ENCODE assay signal across 16 mouse cellular contexts in the genomic region with DNA sequence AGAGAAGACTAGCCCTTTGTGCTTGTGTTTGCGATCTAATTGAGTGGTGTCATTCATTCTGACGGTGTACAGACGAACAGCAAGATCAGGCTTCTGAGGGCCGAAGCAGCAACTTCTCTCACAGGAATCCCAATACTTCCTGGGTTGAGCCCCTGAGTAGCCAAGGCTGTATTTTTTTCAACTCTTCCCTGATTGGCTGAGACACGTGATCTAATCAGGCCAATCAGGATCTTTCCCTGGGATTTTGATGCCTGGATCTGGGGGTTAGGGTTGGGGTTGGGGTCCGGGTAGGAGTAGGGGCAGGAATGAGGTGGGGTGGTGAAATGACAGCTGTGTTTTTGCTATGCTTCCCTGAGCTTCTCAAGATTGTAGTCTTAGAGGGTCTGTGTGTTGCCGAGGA.
"Had no signal": no experiment of that assay in that cellular context is flagged by ENCODE, and none has a peak within 500 bp of the region (broad histone marks: within the 10 kb centered on the region; RNA-seq: fewer than 3 reads in every experiment).

No protein-coding gene starts in this region.

- DNase-seq: retina, postnatal 1 day; right cerebral cortex, adult 18-20 months; right cerebral cortex, postnatal 14 days; right cerebral cortex, postnatal 25 days; right cerebral cortex, postnatal 4 days; spleen, adult 18-20 months; thymus, adult 18-20 months; thymus, adult 2 months; thymus, postnatal 14 days; thymus, postnatal 25 days; thymus, postnatal 36 days; thymus, postnatal 4 days had no signal

- H3K27ac ChIP-seq: neural tube, embryonic 13.5 days; neural tube, embryonic 15.5 days; stomach, embryonic 15.5 days; stomach, postnatal 0 days had no signal

- H3K9me3 ChIP-seq: neural tube, embryonic 13.5 days; neural tube, embryonic 15.5 days; stomach, embryonic 15.5 days had no signal

- H3K9ac ChIP-seq: neural tube, embryonic 13.5 days; neural tube, embryonic 15.5 days; stomach, embryonic 15.5 days had no signal

- H3K4me3 ChIP-seq: neural tube, embryonic 13.5 days; neural tube, embryonic 15.5 days; stomach, embryonic 15.5 days had no signal

- H3K36me3 ChIP-seq: neural tube, embryonic 13.5 days; neural tube, embryonic 15.5 days; stomach, embryonic 15.5 days had no signal

- H3K4me2 ChIP-seq: neural tube, embryonic 13.5 days; neural tube, embryonic 15.5 days; stomach, embryonic 15.5 days had no signal

- H3K4me1 ChIP-seq: neural tube, embryonic 13.5 days; neural tube, embryonic 15.5 days; stomach, embryonic 15.5 days had no signal

- H3K27me3 ChIP-seq: neural tube, embryonic 13.5 days; neural tube, embryonic 15.5 days; stomach, embryonic 15.5 days had no signal
